Comparison of ENCODE assay signal across 8 mouse cellular contexts in genomic region chr4:136133801-136134200, GRCm38 (mm10). TPM values are rescaled to one million over a fixed set of nuclear protein-coding genes. Genes with fewer than 3 reads are reported as not detected.
A peak's percentile ranks its signal among the peaks of the same experiment; 100 is the strongest.
DNase-seq lines count a peak whose midpoint lies in the region; ATAC-seq and TF ChIP-seq lines count a peak whose summit lies in the region.
"Had no signal": no experiment of that assay in that cellular context is flagged by ENCODE, and none has a peak within 500 bp of the region (broad histone marks: within the 10 kb centered on the region; RNA-seq: fewer than 3 reads in every experiment).

No protein-coding gene starts in this region.

- 18% methylated on average over 9 of the region's 9 CpGs for WGBS in lung, embryonic 14.5 days
- WGBS in forebrain, embryonic 15.5 days = 16% methylated on average over 9 of the region's 9 CpGs
- 33% methylated on average over 9 of the region's 9 CpGs for WGBS in limb, embryonic 14.5 days
- WGBS in stomach, embryonic 15.5 days = 30% methylated on average over 9 of the region's 9 CpGs

- TF ChIP-seq POLR2A in limb, embryonic 14.5 days (IDR thresholded peaks at IDR 0.05; ENCODE audit: borderline replicate concordance, extremely low read depth, insufficient read depth, insufficient read length) = no peak

- ATAC-seq in lung, embryonic 14.5 days (ENCODE audit: insufficient read depth) = no peak
- no peak for ATAC-seq in forebrain, embryonic 15.5 days (replicated peaks)
- ATAC-seq in limb, embryonic 14.5 days (ENCODE audit: low FRiP score, low read depth) = no peak
- ATAC-seq in stomach, embryonic 15.5 days (ENCODE audit: insufficient read depth, low FRiP score, low read depth) = no peak
- ATAC-seq: inflammation-experienced regulatory T-cells, adult 6 months had no signal

- no peaks in the 10 kb centered on the region for H3K27me3 ChIP-seq in lung, embryonic 14.5 days (ENCODE audit: insufficient read depth, low read length)
- no peaks in the 10 kb centered on the region for H3K27me3 ChIP-seq in forebrain, embryonic 15.5 days
- H3K27me3 ChIP-seq in limb, embryonic 14.5 days (ENCODE audit: control insufficient read depth, insufficient read depth, low read length) = no peaks in the 10 kb centered on the region
- H3K27me3 ChIP-seq in stomach, embryonic 15.5 days (replicated peaks) = no peaks in the 10 kb centered on the region

- peak overlapping the region; percentile 84 for H3K4me2 ChIP-seq in lung, embryonic 14.5 days
- H3K4me2 ChIP-seq in forebrain, embryonic 15.5 days (replicated peaks) = peak overlapping the region; percentile 61; the same call in 1 of the 2 replicates
- peak overlapping the region; percentile 85 for H3K4me2 ChIP-seq in limb, embryonic 14.5 days (replicated peaks; ENCODE audit: low read depth, low read length, severe bottlenecking)
- 0 out of 2 replicates have a peak overlapping the region, but pooled peaks have one; percentile 86 for H3K4me2 ChIP-seq in stomach, embryonic 15.5 days

- TF ChIP-seq CTCF in lung, embryonic 14.5 days (IDR thresholded peaks at IDR 0.05; ENCODE audit: low read depth) = no peak

- H3K27ac ChIP-seq in lung, embryonic 14.5 days (ENCODE audit: low read depth) = peak overlapping the region; percentile 97
- peak overlapping the region; percentile 94 for H3K27ac ChIP-seq in forebrain, embryonic 15.5 days (replicated peaks)
- H3K27ac ChIP-seq in limb, embryonic 14.5 days (replicated peaks; ENCODE audit: low read depth, low read length) = peak overlapping the region; percentile 99
- H3K27ac ChIP-seq in stomach, embryonic 15.5 days = peak overlapping the region; percentile 97

- H3K9me3 ChIP-seq in lung, embryonic 14.5 days (ENCODE audit: low read depth, low read length) = no peaks in the 10 kb centered on the region
- H3K9me3 ChIP-seq in forebrain, embryonic 15.5 days = no peaks in the 10 kb centered on the region
- H3K9me3 ChIP-seq in limb, embryonic 14.5 days (ENCODE audit: control insufficient read depth, low read length) = no peaks in the 10 kb centered on the region
- H3K9me3 ChIP-seq in stomach, embryonic 15.5 days = no peaks in the 10 kb centered on the region

- peaks cover 30% of the 10 kb centered on the region for H3K4me1 ChIP-seq in lung, embryonic 14.5 days (ENCODE audit: insufficient read depth)
- peaks cover 25% of the 10 kb centered on the region for H3K4me1 ChIP-seq in forebrain, embryonic 15.5 days
- H3K4me1 ChIP-seq in limb, embryonic 14.5 days (ENCODE audit: control insufficient read depth, insufficient read depth, low read length) = peaks cover 33% of the 10 kb centered on the region
- H3K4me1 ChIP-seq in stomach, embryonic 15.5 days = peaks cover 25% of the 10 kb centered on the region

- H3K9ac ChIP-seq in lung, embryonic 14.5 days = peak overlapping the region; percentile 74
- no peak overlapping the region for H3K9ac ChIP-seq in forebrain, embryonic 15.5 days (replicated peaks)
- peak overlapping the region; percentile 81 for H3K9ac ChIP-seq in limb, embryonic 14.5 days (ENCODE audit: low read depth, low read length, severe bottlenecking)
- H3K9ac ChIP-seq in stomach, embryonic 15.5 days = no peak overlapping the region

- DNase-seq in lung, embryonic 14.5 days = no peak
- DNase-seq in lung, postnatal 36 days = no peak
- DNase-seq in limb, embryonic 14.5 days (ENCODE audit: low spot score) = no peak
- no peak for DNase-seq in cerebellum, adult 8-10 months
- no peak for DNase-seq in adrenal gland, postnatal 25 days

- peak overlapping the region; percentile 42; the same call in 1 of the 2 replicates for H3K4me3 ChIP-seq in lung, embryonic 14.5 days (ENCODE audit: low read depth, low read length)
- H3K4me3 ChIP-seq in forebrain, embryonic 15.5 days = no peak overlapping the region
- peak overlapping the region; percentile 38 for H3K4me3 ChIP-seq in limb, embryonic 14.5 days (replicated peaks; ENCODE audit: low read length)
- no peak overlapping the region for H3K4me3 ChIP-seq in stomach, embryonic 15.5 days (replicated peaks)

- no peaks in the 10 kb centered on the region for H3K36me3 ChIP-seq in lung, embryonic 14.5 days (ENCODE audit: insufficient read depth)
- no peaks in the 10 kb centered on the region for H3K36me3 ChIP-seq in forebrain, embryonic 15.5 days
- H3K36me3 ChIP-seq in limb, embryonic 14.5 days (ENCODE audit: control insufficient read depth, insufficient read depth, low read length) = no peaks in the 10 kb centered on the region
- H3K36me3 ChIP-seq in stomach, embryonic 15.5 days = no peaks in the 10 kb centered on the region

RNA-seq across cellular contexts. Expression of gene Id3, which starts 9.5 kb away (rescaled TPM):
- polyA plus RNA-seq in lung, embryonic 14.5 days (2014; fragmentation: Nextera tagmentation; extraction: Ambion mirVana) = 469 and 477 TPM in 2 replicates
- 87.3 and 98.1 TPM in 2 replicates for polyA plus RNA-seq in forebrain, embryonic 15.5 days (2015; fragmentation: Nextera tagmentation; extraction: Ambion mirVana)
- 417 and 561 TPM in 2 replicates for polyA plus RNA-seq in limb, embryonic 14.5 days (2012; rRNA removed)
- polyA plus RNA-seq in limb, embryonic 14.5 days (2014; fragmentation: Nextera tagmentation; extraction: Ambion mirVana) = 500 and 565 TPM in 2 replicates
- polyA plus RNA-seq in stomach, embryonic 15.5 days (2015; fragmentation: Nextera tagmentation; extraction: Ambion mirVana) = 274 and 292 TPM in 2 replicates
- total RNA-seq in adrenal gland, postnatal 25 days (2021) = 59.6 and 78.0 TPM in 2 replicates

RNA-seq across cellular contexts. Expression of gene E2f2, which starts 38.4 kb away (rescaled TPM):
- 5.5 and 6.5 TPM in 2 replicates for polyA plus RNA-seq in lung, embryonic 14.5 days (2014; fragmentation: Nextera tagmentation; extraction: Ambion mirVana)
- polyA plus RNA-seq in forebrain, embryonic 15.5 days (2015; fragmentation: Nextera tagmentation; extraction: Ambion mirVana) = 5.4 and 6.0 TPM in 2 replicates
- 8.9 and 9.4 TPM in 2 replicates for polyA plus RNA-seq in limb, embryonic 14.5 days (2012; rRNA removed)
- 5.9 and 6.8 TPM in 2 replicates for polyA plus RNA-seq in limb, embryonic 14.5 days (2014; fragmentation: Nextera tagmentation; extraction: Ambion mirVana)
- 8.6 and 11.4 TPM in 2 replicates for polyA plus RNA-seq in stomach, embryonic 15.5 days (2015; fragmentation: Nextera tagmentation; extraction: Ambion mirVana)
- 4.1 and 4.8 TPM in 2 replicates for total RNA-seq in adrenal gland, postnatal 25 days (2021)

Comparison
In these comparisons a context has a peak if more than half of its experiments do, and no peak if none do; other contexts are left out.
1. H3K4me3 ChIP-seq: peak in lung, embryonic 14.5 days (single experiment) and limb, embryonic 14.5 days (single experiment); none in forebrain, embryonic 15.5 days (single experiment) and stomach, embryonic 15.5 days (single experiment).
2. H3K9ac ChIP-seq: peak in lung, embryonic 14.5 days (single experiment) and limb, embryonic 14.5 days (single experiment); none in forebrain, embryonic 15.5 days (single experiment) and stomach, embryonic 15.5 days (single experiment).
3. Peak in every context shown above with its lines, with median percentiles within 50 percentile points of each other: H3K27ac ChIP-seq and H3K4me2 ChIP-seq.